Mouse (Mus musculus) MEL (cell line): ENCODE measurements around the gene Zfp963.

Experiments used
- CTCF ChIP-seq, 3 experiments: IDR thresholded peaks in 2 of 3; conservative IDR thresholded peaks in 1 of 3; 2 replicates each; pipeline ENCODE4 v1.5.1; 2011 to 2012; ENCODE audit warnings: low read length in 3 of 3, low read depth in 2 of 3, mild to moderate bottlenecking in 2 of 3, improper control_type of control experiment in 1 of 3, inconsistent platforms in 1 of 3, mixed read lengths in 1 of 3, moderate library complexity in 1 of 3; ENCODE audit not compliant: control insufficient read depth in 1 of 3, insufficient read depth in 1 of 3, poor library complexity in 1 of 3, severe bottlenecking in 1 of 3
- GABPA ChIP-seq: IDR thresholded peaks from 2 replicates; pipeline ENCODE4 v1.6.1; 2012; ENCODE audit warnings: low read depth, mild to moderate bottlenecking, inconsistent platforms, low read length, improper control_type of control experiment, moderate library complexity
- MAX ChIP-seq: IDR thresholded peaks from 2 replicates; pipeline ENCODE4 v1.6.1; 2011; ENCODE audit warnings: low read length, improper control_type of control experiment
- USF2 ChIP-seq, 2 experiments: IDR thresholded peaks; 2 replicates each; pipeline ENCODE4 v1.6.1; 2011 to 2012; ENCODE audit warnings: improper control_type of control experiment in 2 of 2, low read length in 2 of 2, borderline replicate concordance in 1 of 2, inconsistent platforms in 1 of 2, low read depth in 1 of 2, mild to moderate bottlenecking in 1 of 2; ENCODE audit not compliant: insufficient read depth in 1 of 2

DNA sequence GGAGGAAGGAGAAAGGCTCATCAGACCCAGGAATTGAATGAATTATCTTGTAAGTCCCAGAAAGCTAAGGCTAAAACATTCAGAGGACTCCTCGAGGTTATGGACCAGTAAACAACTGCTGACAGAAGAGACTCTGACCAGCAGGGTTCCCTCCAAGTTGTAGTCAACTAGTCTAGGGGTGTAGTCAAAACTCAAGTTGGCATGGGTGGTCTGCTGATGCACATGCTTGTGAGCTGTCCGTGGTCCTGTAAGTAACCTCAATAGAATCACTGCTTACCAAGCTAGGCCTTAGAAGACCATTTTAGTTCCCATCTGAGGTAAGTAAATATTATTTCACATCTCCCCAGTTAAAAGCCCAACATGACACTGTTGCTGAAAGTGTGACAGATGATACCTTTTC is 8.5 kb downstream of the Zfp963 start:
- TF ChIP-seq USF2 (IDR thresholded peaks at IDR 0.05; ENCODE audit: borderline replicate concordance in 1 of 2, insufficient read depth in 1 of 2, low read depth in 1 of 2, low read length in 2 of 2) = no peak
- no peak for TF ChIP-seq CTCF (IDR thresholded peaks at IDR 0.05 in 2 of 3, conservative IDR thresholded peaks at IDR 0.05 in 1 of 3; ENCODE audit: control insufficient read depth in 1 of 3, insufficient read depth in 1 of 3, low read depth in 2 of 3, low read length in 3 of 3, poor library complexity in 1 of 3, severe bottlenecking in 1 of 3)
- TF ChIP-seq MAX = peak; percentile 64; the same call in 1 of the 2 replicates
- TF ChIP-seq GABPA = no peak
